Mouse (Mus musculus) layer of hippocampus, adult 9-11 months (tissue): Measurements from ENCODE around the gene Spns3.

Source experiments
- DNase-seq: peaks from one replicate; pipeline ENCODE4 v3.0.0; 2022

Gene Spns3

GRCm38 (mm10) chr11:72550134-72550988 lies at the start of gene Spns3:
Spns3 (minus strand) TSS chr11:72550506.
- DNase-seq, result no peak

GRCm38 (mm10) chr11:72597780-72598179 lies 47.5 kb upstream of the Spns3 start:
- no peak for DNase-seq

GRCm38 (mm10) chr11:72595010-72595737 lies 44.9 kb upstream of the Spns3 start:
- no peak for DNase-seq

GRCm38 (mm10) chr11:72587537-72588233 lies 37.4 kb upstream of the Spns3 start:
- no peak for DNase-seq

- no peak for DNase-seq
These were observed 36.3 kb upstream of the Spns3 start for GRCm38 (mm10) chr11:72586570-72586969.

GRCm38 (mm10) chr11:72583092-72583491 lies 32.8 kb upstream of the Spns3 start:
- no peak for DNase-seq

- no peak for DNase-seq
These were observed 32.1 kb upstream of the Spns3 start for GRCm38 (mm10) chr11:72582448-72582705.

GRCm38 (mm10) chr11:72581609-72582447 lies 31.5 kb upstream of the Spns3 start:
- DNase-seq, result no peak

GRCm38 (mm10) chr11:72578471-72578870 lies 28.2 kb upstream of the Spns3 start:
- no peak for DNase-seq

GRCm38 (mm10) chr11:72576466-72577351 lies 26.4 kb upstream of the Spns3 start:
- no peak for DNase-seq

- no peak for DNase-seq
These were observed 25.8 kb upstream of the Spns3 start for GRCm38 (mm10) chr11:72576111-72576465.

- no peak for DNase-seq
These were observed 23.5 kb upstream of the Spns3 start for GRCm38 (mm10) chr11:72573819-72574218.

- DNase-seq, result peak; percentile 65
These were observed 20.1 kb upstream of the Spns3 start for GRCm38 (mm10) chr11:72570319-72570979.

- no peak for DNase-seq
These were observed 19.5 kb upstream of the Spns3 start for GRCm38 (mm10) chr11:72569671-72570318.

- no peak for DNase-seq
These were observed 18.7 kb upstream of the Spns3 start for GRCm38 (mm10) chr11:72569051-72569450.

- DNase-seq, result peak; percentile 88
These were observed 16.6 kb upstream of the Spns3 start for GRCm38 (mm10) chr11:72566816-72567338.

- DNase-seq, result no peak
These were observed 16.0 kb upstream of the Spns3 start for GRCm38 (mm10) chr11:72566304-72566703.

GRCm38 (mm10) chr11:72564232-72564807 lies 14.0 kb upstream of the Spns3 start:
- DNase-seq, result no peak

GRCm38 (mm10) chr11:72560661-72561060 lies 10.4 kb upstream of the Spns3 start:
- no peak for DNase-seq

- no peak for DNase-seq
These were observed 7.8 kb upstream of the Spns3 start for GRCm38 (mm10) chr11:72558155-72558554.
